Mouse (Mus musculus) adrenal gland, postnatal 10 days (tissue): Measurements from ENCODE around the gene Rassf8. TPM values are rescaled to one million over a fixed set of nuclear protein-coding genes. Genes with fewer than 3 reads are reported as not detected.
A peak's percentile ranks its signal among the peaks of the same experiment; 100 is the strongest.

Source experiments
- DNase-seq: peaks from one replicate; pipeline ENCODE4 v3.0.0; 2021; ENCODE audit warnings: mixed read lengths
- total RNA-seq, 2 experiments: library from RNA; stranded (reverse); gene quantifications; 2 replicates each; pipeline ENCODE4 v1.2.3; 2021

The Rassf8 gene
- total RNA-seq, 2 experiments from 2014 or later: 82.4 to 85.1 TPM

DNA sequence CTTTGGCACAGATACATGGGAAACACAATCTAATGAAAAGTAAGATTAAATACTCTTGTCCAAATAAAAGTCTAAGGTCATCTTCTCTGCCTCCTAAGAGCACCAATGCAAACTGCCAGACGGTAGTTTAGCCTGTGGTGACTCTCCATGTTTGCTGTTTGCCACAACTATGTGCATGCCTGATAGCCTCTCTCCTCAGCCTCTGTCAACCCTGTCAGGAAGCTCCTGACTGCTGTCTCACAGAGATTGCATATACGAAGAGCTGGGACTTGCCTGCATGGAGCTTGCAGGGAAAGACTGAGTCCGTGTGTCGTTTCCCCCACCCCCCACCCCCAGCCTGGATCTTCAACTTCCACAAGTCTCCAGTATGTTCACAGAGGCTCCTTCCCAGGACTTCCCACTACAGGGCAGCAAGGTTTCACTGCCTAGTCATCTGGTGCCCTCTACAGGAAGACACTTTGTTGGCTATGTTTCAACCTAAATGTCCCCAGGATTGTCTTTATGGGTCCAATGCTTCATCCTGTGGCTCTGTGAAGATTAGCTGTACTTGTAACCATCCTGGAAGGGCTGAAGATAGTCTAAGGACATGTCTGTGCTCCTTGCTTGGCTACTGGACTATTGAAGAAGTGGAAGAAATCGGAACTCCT is 77.2 kb downstream of the Rassf8 start:
- DNase-seq: peak; percentile 62

DNA sequence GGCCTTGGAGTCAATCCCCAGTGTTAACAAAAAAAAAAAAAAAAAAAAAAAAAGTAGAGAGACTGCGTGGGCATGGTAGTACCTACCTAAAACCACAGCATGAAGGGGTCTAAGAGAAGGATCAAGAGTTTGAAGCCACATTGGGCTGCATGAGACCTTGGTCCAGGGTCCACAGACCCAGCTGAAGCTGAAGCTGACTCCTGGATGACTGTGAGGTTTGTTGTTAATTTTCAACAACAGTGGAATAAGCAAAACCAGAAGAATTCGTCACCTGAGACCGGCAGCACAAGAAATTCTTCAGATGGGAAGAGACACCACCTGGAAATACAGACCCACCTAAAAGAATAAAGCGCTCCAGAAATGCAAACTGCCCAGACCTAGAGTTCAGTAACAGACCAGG is 79.8 kb downstream of the Rassf8 start:
- no peak for DNase-seq

DNA sequence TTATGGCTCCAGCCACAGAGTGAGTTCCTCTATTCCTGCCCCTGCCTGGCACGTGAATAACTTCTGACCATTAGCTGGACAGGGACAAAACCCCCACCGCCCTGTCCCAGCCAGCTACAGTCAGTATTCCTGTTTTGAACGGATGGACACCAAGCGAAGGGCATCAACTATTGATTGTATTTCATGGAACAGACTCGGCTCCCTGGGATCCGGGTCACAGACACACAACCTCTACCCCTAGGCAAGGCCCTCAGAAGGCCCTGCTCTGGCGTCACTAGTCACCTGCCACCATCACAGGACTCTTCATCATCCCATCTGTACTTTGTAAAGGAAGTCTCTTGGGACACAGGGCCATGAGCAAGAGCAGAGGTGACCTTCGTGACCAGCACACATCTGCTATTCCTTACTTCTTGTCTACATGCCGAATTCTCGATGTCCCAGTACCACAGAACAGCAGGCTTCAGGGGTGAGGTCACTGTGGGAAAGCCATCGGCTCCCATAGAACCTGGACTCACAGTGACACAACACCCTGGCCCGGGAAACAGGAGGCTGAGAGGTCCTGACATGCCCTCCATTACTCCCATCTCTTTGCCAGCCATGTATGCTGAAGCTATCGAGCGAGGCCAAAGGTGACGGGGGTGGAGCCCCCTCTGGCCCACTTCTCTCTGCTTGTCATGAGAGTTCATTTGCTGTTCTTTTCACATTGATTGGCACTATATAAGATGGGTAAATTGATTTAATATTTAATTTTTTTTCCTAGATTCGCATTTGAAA is 82.7 kb downstream of the Rassf8 start:
- no peak for DNase-seq

DNA sequence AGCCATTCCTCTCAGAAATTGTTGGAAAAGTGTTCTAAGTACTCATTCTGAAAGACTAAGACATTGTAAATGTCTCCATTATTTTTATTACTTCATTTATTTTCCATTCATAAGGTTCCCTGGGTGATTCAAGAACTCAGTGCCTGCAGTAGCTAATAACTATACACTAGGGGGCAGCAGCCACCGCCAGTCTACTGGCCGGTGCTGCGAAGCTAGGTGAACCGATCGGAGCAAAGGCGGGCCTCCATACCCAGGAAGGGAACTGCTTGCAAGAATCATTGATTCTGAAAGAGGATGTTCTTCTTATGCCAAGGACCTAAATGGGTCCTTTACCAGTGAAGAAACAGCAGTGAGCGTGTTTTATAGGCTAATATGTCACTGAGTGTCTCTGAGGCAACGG is 83.6 kb downstream of the Rassf8 start:
- peak; percentile 80 for DNase-seq

DNA sequence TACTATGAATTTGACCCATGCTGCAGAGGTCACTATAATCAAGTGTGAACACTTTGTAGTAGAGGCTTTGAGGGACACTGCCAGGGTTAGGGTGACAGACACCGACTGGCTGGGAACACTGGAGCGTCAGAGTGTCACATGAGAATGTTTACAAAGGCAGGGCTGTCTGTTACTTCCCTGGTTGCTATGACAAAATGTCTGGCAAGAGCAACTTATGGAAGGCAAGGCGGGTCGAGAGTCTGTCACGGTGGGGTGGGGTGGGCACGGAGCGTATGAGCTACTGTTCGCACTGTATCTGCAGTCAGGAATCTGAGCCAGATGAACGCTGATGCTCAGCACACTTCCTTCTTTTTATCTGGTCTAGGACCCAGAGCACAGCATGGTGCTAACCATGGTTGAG is 84.1 kb downstream of the Rassf8 start:
- DNase-seq: no peak

DNA sequence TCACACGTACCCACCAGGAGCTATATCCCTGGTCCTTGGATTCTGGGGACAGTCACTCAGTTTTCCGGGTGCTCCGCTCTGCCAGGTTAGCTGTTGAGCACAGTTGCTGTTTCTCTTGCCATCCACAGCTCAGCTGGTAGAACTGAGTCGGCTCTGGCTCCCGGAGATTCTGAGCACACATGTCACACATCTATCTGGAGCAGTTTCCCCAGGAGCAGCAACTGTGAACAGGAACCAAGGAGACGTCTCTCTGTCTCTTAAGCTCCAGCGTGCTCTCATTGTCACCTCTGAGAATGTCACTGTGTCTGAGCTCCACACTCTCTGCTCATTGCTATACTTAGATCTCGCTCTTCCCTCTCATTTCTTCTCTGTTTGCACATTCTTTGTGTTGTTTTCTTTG is 86.4 kb downstream of the Rassf8 start:
- DNase-seq: no peak

DNA sequence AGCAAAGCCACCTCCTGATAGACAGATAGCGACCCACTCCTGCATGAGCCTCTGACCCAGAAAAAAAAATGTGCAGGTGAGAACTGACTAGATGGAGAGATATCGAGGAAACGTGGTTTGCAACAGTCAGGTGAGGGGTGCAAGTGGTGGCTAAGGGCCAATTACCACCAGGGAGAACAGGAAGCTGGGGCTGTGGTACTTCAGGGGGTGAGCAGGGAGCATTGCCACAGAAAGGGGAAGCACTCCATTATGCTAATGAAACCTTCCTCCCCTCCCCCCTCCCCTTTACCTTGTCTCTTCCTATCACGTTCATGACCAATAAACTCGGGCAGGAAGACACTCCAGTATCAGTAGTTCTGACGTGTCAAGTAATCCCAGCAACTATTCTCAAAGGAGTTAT is 88.8 kb downstream of the Rassf8 start:
- DNase-seq: no peak

DNA sequence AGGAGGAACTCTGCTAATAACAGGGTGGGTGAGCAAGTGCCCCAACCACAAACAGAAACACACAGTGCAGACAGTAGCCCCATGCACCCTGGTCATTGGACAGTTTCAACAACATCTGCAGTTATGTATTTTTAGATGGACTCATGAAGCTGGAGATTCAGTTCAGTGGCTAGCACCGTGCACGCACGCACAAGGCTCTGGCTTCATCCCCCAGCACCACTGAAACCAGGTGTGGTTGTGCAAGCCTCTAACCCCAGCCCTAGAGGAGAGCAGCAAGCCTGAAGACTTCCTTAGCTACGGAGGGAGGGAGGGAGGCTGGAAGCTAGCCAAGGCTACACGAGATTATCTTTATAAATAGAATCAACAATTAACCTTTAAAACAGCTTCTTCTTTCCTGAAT is 99.1 kb downstream of the Rassf8 start:
- no peak for DNase-seq

DNA sequence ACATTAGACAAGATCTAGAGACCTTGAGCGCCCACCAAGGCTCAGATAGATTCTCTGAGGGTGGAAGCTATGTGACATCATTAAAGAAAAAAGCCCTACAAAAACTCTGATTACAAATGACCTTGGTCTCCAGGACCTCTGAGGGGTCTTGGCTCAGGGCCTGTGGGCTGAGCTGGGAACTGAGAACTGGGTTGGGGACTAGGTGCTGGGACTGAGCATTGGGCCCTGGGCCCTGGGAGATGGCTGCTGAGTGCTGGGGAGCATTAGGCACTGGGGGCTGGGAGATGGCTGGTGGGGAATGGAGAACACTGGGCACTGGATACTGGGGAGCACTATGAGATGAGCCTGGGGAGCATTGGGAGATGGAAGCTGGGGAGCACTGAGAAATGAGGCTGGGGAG is 99.5 kb downstream of the Rassf8 start:
- DNase-seq: no peak

DNA sequence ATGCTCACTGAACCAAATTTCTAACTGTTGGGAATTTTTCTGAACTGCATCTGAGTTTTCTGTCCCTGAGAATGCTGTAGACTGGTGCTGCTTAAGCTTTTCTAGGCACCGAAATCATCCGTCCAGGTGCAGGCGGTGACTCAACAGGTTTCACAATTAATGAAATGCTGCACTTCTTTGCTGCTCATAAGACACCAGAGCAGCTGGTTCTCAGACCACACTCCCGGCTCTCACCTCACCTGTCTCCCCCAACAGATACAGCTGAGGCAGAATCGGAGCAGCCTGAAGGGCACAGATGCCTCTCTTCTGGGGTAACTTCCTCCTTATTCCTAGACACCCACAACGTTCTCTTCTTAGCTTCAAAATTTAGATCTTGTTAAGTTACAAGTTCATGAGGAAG is 100.4 kb downstream of the Rassf8 start:
- no peak for DNase-seq

DNA sequence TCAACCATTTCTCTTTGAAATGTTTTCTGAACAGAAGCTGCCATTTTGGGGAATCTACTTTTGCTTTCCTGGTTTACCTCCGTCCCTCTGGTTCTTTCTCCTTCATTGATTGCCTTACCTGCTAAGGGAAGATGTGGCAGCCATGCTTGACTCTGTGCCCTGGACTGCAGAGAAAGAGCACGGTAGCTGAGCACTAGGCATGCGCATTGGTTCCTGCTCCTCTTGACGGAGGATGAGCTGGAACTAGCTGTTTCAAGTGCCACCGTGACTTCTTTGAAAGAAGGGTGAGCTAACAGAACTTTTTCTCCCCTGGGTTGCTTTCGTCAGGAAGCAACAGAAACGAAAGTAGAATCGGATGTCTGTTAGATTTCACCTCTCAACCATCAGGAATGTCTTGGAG is 101.1 kb downstream of the Rassf8 start:
- DNase-seq: no peak

DNA sequence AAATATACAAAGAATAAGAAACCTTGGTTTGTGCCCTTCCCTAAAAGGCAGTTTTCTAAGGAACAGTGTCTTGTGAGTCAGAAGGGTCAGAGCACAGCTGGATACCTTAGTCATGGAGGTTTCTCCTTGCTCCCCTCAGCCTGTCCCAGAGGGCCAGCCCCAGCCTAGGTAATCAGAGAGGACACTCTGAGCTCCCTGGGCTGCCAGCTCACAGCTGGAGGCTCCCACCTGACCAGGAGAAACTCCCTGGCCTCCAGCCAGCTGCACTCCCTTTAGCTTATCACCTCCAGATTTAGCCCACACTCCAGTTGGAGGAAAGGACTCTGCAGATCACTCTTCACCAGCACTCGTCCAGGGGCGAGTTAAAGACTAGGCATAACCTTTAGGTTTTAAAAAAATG is 104.2 kb downstream of the Rassf8 start:
- DNase-seq: no peak

DNA sequence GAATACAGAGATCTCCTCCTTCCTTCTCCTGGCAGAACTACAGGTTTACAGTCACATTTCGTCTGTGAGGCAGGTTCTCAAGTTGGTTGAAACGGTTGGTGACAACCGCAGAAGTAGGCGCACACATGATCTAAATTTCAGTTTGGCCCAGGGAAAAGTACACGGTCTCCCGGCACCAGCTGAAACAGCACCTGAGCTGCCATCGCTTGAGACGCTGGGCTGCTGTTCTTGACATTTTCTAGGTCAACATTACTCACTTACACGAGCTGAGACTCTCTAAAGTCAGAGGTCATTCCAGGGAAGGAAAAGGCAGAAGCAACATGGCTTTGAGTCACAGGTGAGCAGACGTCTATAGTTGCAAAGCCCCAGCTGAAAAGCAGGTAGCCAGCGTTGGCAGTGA is 105.4 kb downstream of the Rassf8 start:
- DNase-seq: no peak

DNA sequence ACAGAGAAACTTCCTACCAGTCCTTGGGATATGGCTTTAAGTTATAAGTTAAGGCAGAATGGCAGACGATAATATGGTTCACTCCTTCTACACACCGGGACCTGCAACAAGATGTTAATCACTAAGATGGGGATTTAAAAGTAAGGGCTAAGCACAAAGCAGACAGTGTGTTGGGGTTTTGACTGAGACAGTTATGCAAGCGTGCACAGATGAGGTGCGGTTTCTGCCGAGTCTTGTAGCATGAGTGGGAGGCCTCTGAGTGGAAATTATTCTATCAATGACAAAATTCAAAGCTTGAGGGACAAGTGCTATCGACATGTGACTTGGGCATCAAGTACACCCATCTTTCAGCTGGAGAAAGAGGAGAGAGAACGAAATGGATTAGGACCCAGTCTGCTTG is 106.2 kb downstream of the Rassf8 start:
- DNase-seq: no peak

DNA sequence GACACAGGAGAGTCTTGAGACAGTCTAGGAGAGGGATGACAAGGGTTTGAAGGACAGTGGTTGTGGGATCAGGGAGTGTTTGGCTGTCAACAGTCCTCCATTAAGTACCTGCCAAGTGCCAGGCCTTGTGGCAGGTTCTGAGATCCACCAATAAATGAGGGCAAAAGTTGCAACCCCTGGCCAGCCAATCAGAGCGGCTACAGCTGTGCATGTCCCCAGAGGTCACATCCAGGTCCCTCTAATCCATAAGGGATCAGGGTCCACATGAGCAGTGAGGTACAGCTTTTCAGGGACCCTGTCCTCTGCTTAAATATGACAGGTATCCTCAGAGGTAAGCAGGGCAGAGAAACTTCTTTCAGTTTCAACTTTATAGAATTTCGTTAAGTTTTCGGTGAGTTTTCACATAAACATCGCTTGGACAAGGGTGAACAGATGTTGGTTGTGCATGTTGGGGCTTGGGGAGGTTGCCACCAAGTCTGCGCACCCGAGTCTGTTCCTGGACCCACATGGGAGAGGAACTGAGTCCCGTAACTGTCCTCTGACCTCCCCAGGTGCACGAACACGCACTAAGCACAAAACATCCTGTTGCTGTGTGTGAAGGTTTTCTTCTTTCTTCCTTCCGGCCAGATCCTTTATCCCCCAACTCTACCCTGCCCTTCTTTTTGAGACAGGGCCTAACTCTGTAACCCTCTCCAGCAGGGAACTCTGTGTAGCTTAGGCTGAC is 107.0 kb downstream of the Rassf8 start:
- no peak for DNase-seq

DNA sequence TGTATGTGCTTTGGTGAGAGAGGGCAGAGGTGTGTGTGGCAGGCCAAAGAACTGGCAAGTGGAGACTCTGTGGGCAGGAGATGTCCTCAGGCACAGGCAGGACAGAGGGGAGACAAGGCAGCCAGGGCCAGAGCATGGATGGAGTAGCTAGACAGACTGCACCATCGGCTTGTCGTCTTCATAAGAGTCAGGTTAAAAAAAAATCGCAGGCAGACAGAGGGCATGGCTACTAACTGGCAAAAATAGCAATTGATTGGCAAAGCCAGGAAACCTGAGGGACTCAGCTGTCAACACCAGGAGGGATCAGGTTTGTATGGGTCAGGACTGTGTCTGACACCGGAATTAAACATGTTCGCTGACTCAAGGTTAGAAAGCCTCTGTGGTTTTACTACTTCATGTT is 108.2 kb downstream of the Rassf8 start:
- no peak for DNase-seq

DNA sequence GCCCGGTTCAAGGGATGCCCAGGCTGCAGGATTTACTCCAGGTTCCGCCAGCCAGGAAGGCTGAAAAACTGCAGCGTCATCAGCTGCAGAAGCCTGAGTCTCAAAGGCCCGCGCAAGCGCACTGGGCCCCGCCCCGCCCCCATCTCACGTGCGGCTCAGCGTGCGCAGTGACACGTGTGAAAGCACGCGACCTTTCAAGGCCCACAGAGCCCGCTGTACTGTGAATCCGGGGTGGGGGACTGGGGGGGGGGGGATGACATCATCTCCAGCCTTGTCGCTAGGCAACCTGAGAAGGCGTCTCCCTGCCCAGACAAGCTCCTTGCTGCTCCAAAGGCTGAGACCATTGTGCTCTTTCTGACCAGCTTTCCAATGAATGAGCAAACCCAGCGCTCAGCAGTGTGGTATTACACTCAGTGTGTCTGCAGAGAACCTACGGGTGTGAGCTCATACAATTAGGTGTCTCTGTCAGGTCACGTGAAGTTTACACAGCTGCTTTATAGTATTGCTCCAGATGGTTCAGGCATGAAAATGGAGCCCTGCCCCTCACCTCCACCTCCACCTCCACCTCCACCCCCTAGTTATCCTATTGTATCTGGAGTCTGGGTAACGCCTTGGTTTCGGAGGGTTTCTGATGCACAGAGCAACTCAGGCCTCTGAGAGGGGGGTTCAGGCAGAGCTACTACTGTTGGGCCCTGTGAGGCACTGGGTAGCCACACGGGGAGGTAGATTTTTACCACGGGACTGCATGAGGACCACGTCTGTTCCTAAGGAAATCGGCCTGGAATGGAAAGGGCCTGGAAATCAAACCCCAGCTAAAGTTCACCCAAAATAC is 109.4 kb downstream of the Rassf8 start:
- DNase-seq: peak; percentile 98

DNA sequence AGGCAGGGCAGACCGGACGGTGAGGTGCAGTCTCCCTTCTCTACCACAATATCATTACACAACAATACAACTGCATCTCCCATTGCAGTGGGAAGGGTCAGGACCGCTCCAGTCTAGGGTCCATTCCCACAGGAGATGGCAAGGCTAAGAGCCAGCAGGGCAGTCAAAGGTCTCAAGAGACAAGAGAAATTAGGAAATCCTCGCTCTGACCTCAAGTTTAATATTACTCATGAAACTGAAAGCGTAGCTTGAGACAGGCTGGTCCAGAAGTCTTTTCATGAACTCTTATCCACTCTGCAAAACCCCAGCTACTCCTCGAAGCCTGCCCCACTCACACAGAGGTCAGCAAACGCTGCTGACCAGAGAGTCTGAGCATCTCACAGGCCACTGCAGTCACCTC is 110.9 kb downstream of the Rassf8 start:
- DNase-seq: peak; percentile 61

DNA sequence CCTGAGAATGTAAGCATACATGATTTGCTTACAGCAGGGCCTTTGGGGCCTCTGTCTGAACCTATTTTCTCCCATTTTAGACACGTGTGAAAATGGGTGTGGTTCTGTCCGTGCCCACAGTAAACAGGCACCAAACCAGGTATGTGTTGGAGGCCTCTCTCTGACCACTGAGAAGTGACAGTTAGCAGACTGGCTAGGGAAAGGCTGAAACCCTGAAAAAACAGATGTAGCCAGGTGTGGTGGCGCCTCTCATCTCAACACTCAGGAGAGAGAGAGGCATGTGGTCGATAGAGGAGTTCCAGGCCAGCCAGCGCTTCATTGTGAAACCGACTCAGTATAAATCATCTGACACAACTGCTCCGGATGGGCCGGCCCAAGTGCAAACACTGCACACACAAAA is 111.9 kb downstream of the Rassf8 start:
- no peak for DNase-seq

DNA sequence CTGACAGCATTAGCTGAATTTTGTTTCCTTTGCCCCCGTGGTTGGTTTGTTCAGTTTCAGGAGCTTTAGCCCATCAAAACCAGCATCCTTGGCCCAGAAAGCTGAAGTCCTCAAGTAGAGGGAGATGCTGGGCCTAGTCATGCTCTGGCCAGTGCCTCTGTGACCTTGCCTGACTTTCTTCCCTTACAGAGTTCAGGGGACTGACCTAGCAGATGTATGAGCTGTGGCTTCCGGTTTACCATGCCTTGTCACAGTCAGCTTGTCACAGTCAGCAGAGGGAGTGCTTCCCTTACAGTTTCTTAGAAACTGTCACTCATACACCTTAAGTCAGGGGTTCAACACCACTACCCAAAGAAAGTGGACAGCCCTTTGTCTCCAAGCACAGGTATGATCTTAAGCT is 113.8 kb downstream of the Rassf8 start:
- no peak for DNase-seq

DNA sequence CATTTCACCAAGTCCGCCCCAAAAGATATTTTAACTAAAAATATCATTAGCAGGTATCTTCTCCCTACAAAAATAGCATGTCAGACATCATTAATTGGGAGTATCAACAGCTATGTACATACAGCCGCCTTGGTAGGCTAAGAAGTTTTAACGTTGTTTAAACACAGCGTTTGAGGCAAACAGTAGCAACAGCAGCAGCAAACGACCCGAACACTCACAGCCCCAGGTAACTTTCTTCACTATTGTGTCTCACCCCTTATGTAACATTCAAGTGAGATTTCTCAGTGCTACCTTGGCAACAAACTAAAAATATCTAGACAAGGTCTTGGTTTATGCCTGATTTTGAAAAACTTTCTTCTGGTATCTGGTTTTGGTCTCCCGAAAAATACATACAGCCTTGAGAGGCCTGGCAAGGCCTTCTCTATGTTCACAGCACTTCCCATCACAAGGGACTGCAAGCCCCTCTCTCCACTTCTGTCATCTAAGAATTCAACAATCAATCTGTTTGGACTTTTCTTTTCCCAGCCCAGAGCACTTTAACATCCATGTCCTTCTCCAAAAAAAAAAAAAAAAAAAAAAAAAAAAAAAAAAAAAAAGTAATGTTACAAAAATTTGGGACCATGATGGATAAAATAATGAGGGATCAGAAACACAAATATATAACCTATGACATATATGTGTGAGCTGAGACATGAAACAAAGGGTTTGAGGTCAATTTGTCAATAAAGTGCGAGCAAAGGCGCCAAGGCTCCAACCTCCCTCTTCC is 115.1 kb downstream of the Rassf8 start:
- DNase-seq: no peak

DNA sequence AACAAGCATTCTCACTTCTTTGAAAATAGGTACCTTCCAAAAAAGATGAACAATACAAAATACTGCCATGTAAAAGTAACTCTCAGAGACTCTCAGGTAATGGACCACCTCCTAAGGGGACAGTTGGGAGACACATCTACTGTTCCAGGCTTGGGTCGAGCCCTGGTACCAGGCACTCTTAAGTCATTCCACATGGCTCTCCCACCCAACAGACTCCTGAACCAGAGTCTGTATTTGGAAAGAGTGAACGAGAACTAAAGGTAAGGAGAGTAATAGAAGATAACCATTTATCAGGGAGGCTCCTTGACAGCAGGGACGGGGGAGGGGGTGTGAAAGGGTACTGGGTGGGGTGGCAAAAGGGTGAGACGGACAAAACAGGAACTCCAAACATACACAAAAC is 115.8 kb downstream of the Rassf8 start:
- DNase-seq: no peak
